Mouse (Mus musculus): ENCODE measurements around the gene Clec16a. TPM values are rescaled to one million over a fixed set of nuclear protein-coding genes. Genes with fewer than 3 reads are reported as not detected.

Clec16a gene
- polyA plus RNA-seq, 1 experiment from 2014 or later: 40.6 TPM

GRCm38 (mm10) chr16:10783451-10783850 lies 238.3 kb downstream of the Clec16a start:
- Histone ChIP-seq H3K4me2 (peak overlapping the region; percentile 99), H3K9me3 (no peaks in the 10 kb centered on the region), H3K27me3 (0 out of 2 replicates have a peak, but pooled peaks cover 3% of the 10 kb centered on the region), H3K4me3 (replicated peaks) (peak overlapping the region; percentile 67), H3K27ac (no peak overlapping the region), H3K36me3 (no peaks in the 10 kb centered on the region), H3K9ac (replicated peaks) (0 out of 2 replicates have a peak overlapping the region, but pooled peaks have one; percentile 31), H3K4me1 (replicated peaks) (peaks cover 64% of the 10 kb centered on the region)
- ATAC-seq (ENCODE audit: insufficient number of reproducible peaks, insufficient read depth, low FRiP score, low TSS enrichment, low read depth): no peak
- WGBS: 49% methylated on average over 8 of the region's 8 CpGs

GRCm38 (mm10) chr16:10783883-10784792 lies 239.0 kb downstream of the Clec16a start:
- Histone ChIP-seq H3K4me3 (replicated peaks) (peak overlapping the region; percentile 67), H3K27me3 (0 out of 2 replicates have a peak, but pooled peaks cover 3% of the 10 kb centered on the region), H3K4me2 (peak overlapping the region; percentile 99), H3K4me1 (replicated peaks) (peaks cover 64% of the 10 kb centered on the region), H3K9ac (replicated peaks) (peak overlapping the region; percentile 83), H3K27ac (peak overlapping the region; percentile 98), H3K9me3 (no peaks in the 10 kb centered on the region), H3K36me3 (no peaks in the 10 kb centered on the region)
- ATAC-seq (ENCODE audit: insufficient number of reproducible peaks, insufficient read depth, low FRiP score, low TSS enrichment, low read depth): peak; percentile 0; the same call in 1 of the 2 replicates
- WGBS: 2% methylated on average over 72 of the region's 81 CpGs

GRCm38 (mm10) chr16:10784793-10785370 lies 239.7 kb downstream of the Clec16a start:
- Histone ChIP-seq H3K36me3 (no peaks in the 10 kb centered on the region), H3K27ac (peak overlapping the region; percentile 98), H3K9ac (replicated peaks) (peak overlapping the region; percentile 83), H3K4me1 (replicated peaks) (peaks cover 64% of the 10 kb centered on the region), H3K9me3 (no peaks in the 10 kb centered on the region), H3K27me3 (0 out of 2 replicates have a peak, but pooled peaks cover 3% of the 10 kb centered on the region), H3K4me3 (replicated peaks) (peak overlapping the region; percentile 67), H3K4me2 (peak overlapping the region; percentile 99)
- under 1% methylated on average over 53 of the region's 55 CpGs for WGBS
- ATAC-seq (ENCODE audit: insufficient number of reproducible peaks, insufficient read depth, low FRiP score, low TSS enrichment, low read depth): peak; percentile 77

- peaks cover 7% of the 10 kb centered on the region; the same call in 1 of the 2 replicates for H3K27me3 ChIP-seq
- peaks cover 57% of the 10 kb centered on the region for H3K4me1 ChIP-seq (replicated peaks)
- peak; percentile 84 for ATAC-seq (ENCODE audit: insufficient number of reproducible peaks, insufficient read depth, low FRiP score, low TSS enrichment, low read depth)
- peak within 1 kb of the TSS; percentile 67 for H3K4me3 ChIP-seq (replicated peaks)
- no peaks in the 10 kb centered on the region for H3K36me3 ChIP-seq
- no peaks in the 10 kb centered on the region for H3K9me3 ChIP-seq
- WGBS: under 1% methylated on average over 59 of the region's 59 CpGs
- H3K27ac ChIP-seq: peak within 1 kb of the TSS; percentile 98
- H3K4me2 ChIP-seq: peak within 1 kb of the TSS; percentile 99
- peak within 1 kb of the TSS; percentile 83 for H3K9ac ChIP-seq (replicated peaks)
These were observed 240.5 kb downstream of the Clec16a start, which contains the start of gene Socs1 for GRCm38 (mm10) chr16:10785371-10786231. Gene Socs1, minus strand, starts transcription at chr16:10785536.

- WGBS: 1% methylated on average over 9 of the region's 9 CpGs
- H3K4me1 ChIP-seq (replicated peaks): peaks cover 51% of the 10 kb centered on the region
These were observed 241.1 kb downstream of the Clec16a start for GRCm38 (mm10) chr16:10786288-10786687.

GRCm38 (mm10) chr16:10786782-10787547 lies 241.8 kb downstream of the Clec16a start:
- Histone ChIP-seq H3K36me3 (no peaks in the 10 kb centered on the region), H3K4me2 (peak overlapping the region; percentile 99), H3K9me3 (no peaks in the 10 kb centered on the region), H3K4me1 (replicated peaks) (peaks cover 44% of the 10 kb centered on the region), H3K9ac (replicated peaks) (no peak overlapping the region), H3K27ac (peak overlapping the region; percentile 98), H3K27me3 (peaks cover 10% of the 10 kb centered on the region), H3K4me3 (replicated peaks) (no peak overlapping the region)
- 54% methylated on average over 4 of the region's 4 CpGs for WGBS
- no peak for ATAC-seq (ENCODE audit: insufficient number of reproducible peaks, insufficient read depth, low FRiP score, low TSS enrichment, low read depth)

More at GRCm38 (mm10) chr16:10786288-10786687, 241.1 kb downstream of the Clec16a start:
- Histone ChIP-seq H3K4me3 (replicated peaks) (peak overlapping the region; percentile 67), H3K36me3 (no peaks in the 10 kb centered on the region), H3K4me2 (peak overlapping the region; percentile 99), H3K9me3 (no peaks in the 10 kb centered on the region), H3K27ac (peak overlapping the region; percentile 98), H3K9ac (replicated peaks) (peak overlapping the region; percentile 83), H3K27me3 (peaks cover 10% of the 10 kb centered on the region; the same call in 1 of the 2 replicates)
- 0 out of 2 replicates have a peak, but pooled peaks have one; percentile 2 for ATAC-seq (ENCODE audit: insufficient number of reproducible peaks, insufficient read depth, low FRiP score, low TSS enrichment, low read depth)

GRCm38 (mm10) chr16:10787548-10788058 lies 242.5 kb downstream of the Clec16a start:
- H3K4me3 ChIP-seq (replicated peaks): no peak overlapping the region
- WGBS: 80% methylated on average over 7 of the region's 7 CpGs
- H3K9me3 ChIP-seq: no peaks in the 10 kb centered on the region
- H3K36me3 ChIP-seq: no peaks in the 10 kb centered on the region
- no peak overlapping the region for H3K9ac ChIP-seq (replicated peaks)
- no peak overlapping the region for H3K27ac ChIP-seq
- peaks cover 10% of the 10 kb centered on the region for H3K27me3 ChIP-seq
- peaks cover 37% of the 10 kb centered on the region for H3K4me1 ChIP-seq (replicated peaks)
- no peak for ATAC-seq (ENCODE audit: insufficient number of reproducible peaks, insufficient read depth, low FRiP score, low TSS enrichment, low read depth)
- no peak overlapping the region for H3K4me2 ChIP-seq

- Histone ChIP-seq H3K9ac (replicated peaks) (no peak within 1 kb of the TSS), H3K9me3 (no peaks in the 10 kb centered on the region), H3K4me2 (no peak within 1 kb of the TSS), H3K27ac (no peak within 1 kb of the TSS), H3K36me3 (no peaks in the 10 kb centered on the region), H3K4me3 (replicated peaks) (no peak within 1 kb of the TSS), H3K4me1 (replicated peaks) (peaks cover 31% of the 10 kb centered on the region), H3K27me3 (peaks cover 10% of the 10 kb centered on the region)
- ATAC-seq (ENCODE audit: insufficient number of reproducible peaks, insufficient read depth, low FRiP score, low TSS enrichment, low read depth): no peak
- 44% methylated on average over 16 of the region's 16 CpGs for WGBS
These were observed 243.1 kb downstream of the Clec16a start, which contains the start of gene Tnp2 for GRCm38 (mm10) chr16:10788271-10788670. Gene Tnp2, minus strand, starts transcription at chr16:10788660.

- peaks cover 25% of the 10 kb centered on the region for H3K4me1 ChIP-seq (replicated peaks)
- H3K4me3 ChIP-seq (replicated peaks): no peak overlapping the region
- H3K4me2 ChIP-seq: no peak overlapping the region
- H3K27ac ChIP-seq: no peak overlapping the region
- ATAC-seq (ENCODE audit: insufficient number of reproducible peaks, insufficient read depth, low FRiP score, low TSS enrichment, low read depth): no peak
- WGBS: 54% methylated on average over 4 of the region's 4 CpGs
- H3K36me3 ChIP-seq: no peaks in the 10 kb centered on the region
- H3K9me3 ChIP-seq: no peaks in the 10 kb centered on the region
- H3K27me3 ChIP-seq: peaks cover 7% of the 10 kb centered on the region
- no peak overlapping the region for H3K9ac ChIP-seq (replicated peaks)
These were observed 243.7 kb downstream of the Clec16a start for GRCm38 (mm10) chr16:10788866-10789265.

- H3K27me3 ChIP-seq: peaks cover 20% of the 10 kb centered on the region
- ATAC-seq (ENCODE audit: insufficient number of reproducible peaks, insufficient read depth, low FRiP score, low TSS enrichment, low read depth): no peak
- 78% methylated on average over 9 of the region's 9 CpGs for WGBS
These were observed 245.6 kb downstream of the Clec16a start, which contains the start of gene Prm3 for GRCm38 (mm10) chr16:10790702-10791101. Gene Prm3, minus strand, starts transcription at chr16:10790914.

More at GRCm38 (mm10) chr16:10790702-10791101, 245.6 kb downstream of the Clec16a start, which contains the start of gene Prm3:
- Histone ChIP-seq H3K9me3 (no peaks in the 10 kb centered on the region), H3K27ac (no peak within 1 kb of the TSS), H3K36me3 (no peaks in the 10 kb centered on the region), H3K4me2 (no peak within 1 kb of the TSS), H3K4me3 (replicated peaks) (no peak within 1 kb of the TSS), H3K4me1 (replicated peaks) (peaks cover 16% of the 10 kb centered on the region; the same call in 1 of the 2 replicates), H3K9ac (replicated peaks) (no peak within 1 kb of the TSS)

Measured in limb, embryonic 12.5 days (tissue).